Mouse (Mus musculus) Patski (cell line): ENCODE results near the gene Ros1. TPM values are rescaled to one million over a fixed set of nuclear protein-coding genes. Genes with fewer than 3 reads are reported as not detected.

Experiments used
- ATAC-seq: fragments of 100-300 bp; one replicate; pipeline ENCODE4 v1.8.0; 2021
- CTCF ChIA-PET: fragments of 350-600 bp; sonication (Branson Sonifier 250); formaldehyde crosslinking; loops from one replicate; lab custom pipeline; 2022; ENCODE audit warnings: inconsistent platforms; lab: Charles Lee
- POLR2A ChIA-PET: fragments of 350-600 bp; sonication (Branson Sonifier 250); formaldehyde crosslinking; loops from one replicate; lab custom pipeline; 2022; ENCODE audit warnings: antibody characterized with exemption, inconsistent platforms; lab: Charles Lee
- DNase-seq: peaks from one replicate; pipeline ENCODE4 v3.0.0-alpha.2; 2011; ENCODE audit warnings: low read depth, low spot score
- H3K27me3 ChIP-seq: fragments of 371-371 bp; one replicate; pipeline ENCODE4 v1.5.1; 2021
- CTCF ChIP-seq: fragments of 100-300 bp; IDR thresholded peaks from one replicate; pipeline ENCODE4 v1.5.1; 2021
- in situ Hi-C: fragments of 300-500 bp; cut with MboI; formaldehyde crosslinking; loops from 3 replicates; pipeline ENCODE4 v1.11.1; 2018; ENCODE audit warnings: low pct_unique_long_range_greater_than_20kb, mixed read lengths
- polyA plus RNA-seq: library from polyadenylated mRNA; unstranded; gene quantifications from one replicate; pipeline ENCODE4 v1.2.3, GENCODE M21; 2021

Gene Ros1
- polyA plus RNA-seq, 1 experiment from 2014 or later, result 0.03 TPM

DNA sequence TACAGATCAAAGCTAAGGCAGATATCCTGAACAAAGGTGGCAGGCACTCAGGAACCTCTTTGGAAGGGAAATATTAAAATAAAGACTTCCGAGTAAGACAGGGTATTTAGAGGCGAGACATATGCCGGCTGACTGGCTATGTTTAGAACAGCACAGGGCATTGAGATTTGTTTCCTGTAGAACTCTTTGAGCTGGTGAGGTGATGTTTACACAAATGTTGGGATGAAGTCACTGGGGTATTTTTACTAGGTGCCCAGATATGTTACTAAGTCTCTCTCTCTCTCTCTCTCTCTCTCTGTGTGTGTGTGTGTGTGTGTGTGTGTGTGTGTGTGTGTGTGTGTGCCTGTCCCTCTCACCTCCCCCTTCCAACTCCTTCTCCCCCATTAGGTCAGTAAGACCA is 146.8 kb downstream of the Ros1 start:
- TF ChIP-seq CTCF, result no peak
- H3K27me3 ChIP-seq, result peaks cover 9% of the 10 kb centered on the region
- ATAC-seq (no peak), DNase-seq (no peak)
- POLR2A ChIA-PET, result no interaction called here
- CTCF ChIA-PET, result no interaction called here
- in situ Hi-C loops, result no loop called here

DNA sequence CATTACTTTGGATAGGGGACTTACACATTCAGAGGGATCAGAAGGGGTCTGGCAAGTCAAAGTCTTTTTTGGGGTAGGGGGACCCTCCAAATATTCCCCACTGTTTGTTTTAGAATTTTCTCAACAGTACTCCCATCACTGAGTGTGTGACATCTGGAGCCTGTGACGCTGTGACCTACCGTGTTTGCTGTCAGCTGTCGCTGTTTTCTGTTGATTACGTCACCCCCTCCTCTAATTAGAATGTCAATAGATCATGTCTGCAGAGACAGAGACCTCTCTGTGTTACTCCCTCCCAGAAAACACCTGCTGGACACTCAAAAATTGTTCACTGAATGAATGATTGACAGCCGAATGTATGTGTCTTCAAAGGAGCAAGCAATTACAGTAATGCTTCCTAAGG is 152.0 kb downstream of the Ros1 start:
- ATAC-seq (no peak), DNase-seq (no peak)
- peaks cover 2% of the 10 kb centered on the region for H3K27me3 ChIP-seq
- TF ChIP-seq CTCF, result no peak
- ChIA-PET CTCF (interaction anchor here (1.0 kb wide), 1 partner anchor 19 kb away, joined by 3 read pairs; no protein-coding TSS in a partner anchor), POLR2A (no interaction called here)
- in situ Hi-C loops, result no loop called here

DNA sequence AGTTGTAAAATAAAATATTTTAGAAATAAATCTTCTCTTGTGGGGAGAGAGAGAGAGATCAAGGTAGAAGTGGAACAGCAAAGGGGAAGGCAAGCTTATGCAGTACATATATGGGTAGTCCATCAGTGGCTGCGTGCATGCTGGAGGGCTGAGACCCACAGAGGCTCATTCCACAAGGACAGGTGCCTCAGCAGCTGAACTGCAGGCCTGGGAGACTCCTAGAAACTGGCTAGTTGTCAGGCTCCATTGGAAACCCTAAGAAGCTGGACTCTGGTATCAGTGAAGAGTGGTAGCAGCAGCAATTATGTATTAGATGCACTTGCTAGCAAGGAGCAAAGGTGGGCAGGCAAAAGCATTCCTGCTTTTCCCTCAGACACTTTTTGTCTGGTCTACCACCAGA is 155.7 kb downstream of the Ros1 start:
- ChIA-PET CTCF (no interaction called here), POLR2A (no interaction called here)
- no peak for DNase-seq
- in situ Hi-C loops, result no loop called here
- no peak for TF ChIP-seq CTCF
- no peak for ATAC-seq
- peaks cover 6% of the 10 kb centered on the region for H3K27me3 ChIP-seq

DNA sequence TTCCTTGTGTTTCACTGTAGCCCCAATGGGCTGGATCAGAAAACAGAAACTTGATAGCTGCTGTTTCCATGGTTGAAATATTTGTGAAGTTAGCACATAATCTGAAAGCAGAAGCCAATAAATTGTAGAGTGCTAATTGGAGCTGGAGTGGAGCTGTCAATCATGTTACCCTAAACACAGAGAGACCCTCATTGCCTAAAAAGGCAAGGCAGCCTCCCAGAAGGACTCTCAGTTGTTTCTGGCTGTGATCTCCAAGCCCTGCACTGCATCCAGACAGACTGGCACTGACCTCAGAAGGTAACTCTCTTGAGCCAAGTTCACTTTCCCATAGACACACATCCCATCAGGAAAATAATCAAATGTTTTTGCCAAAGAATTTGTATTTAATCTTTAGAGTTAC is 161.3 kb downstream of the Ros1 start:
- no peak for TF ChIP-seq CTCF
- no peak for DNase-seq
- no peak for ATAC-seq
- peaks cover 10% of the 10 kb centered on the region for H3K27me3 ChIP-seq
- ChIA-PET CTCF (no interaction called here), POLR2A (interaction anchor here (0.6 kb wide), 1 partner anchor 1337 kb away, joined by 3 read pairs; no protein-coding TSS in a partner anchor)
- in situ Hi-C loops, result no loop called here

DNA sequence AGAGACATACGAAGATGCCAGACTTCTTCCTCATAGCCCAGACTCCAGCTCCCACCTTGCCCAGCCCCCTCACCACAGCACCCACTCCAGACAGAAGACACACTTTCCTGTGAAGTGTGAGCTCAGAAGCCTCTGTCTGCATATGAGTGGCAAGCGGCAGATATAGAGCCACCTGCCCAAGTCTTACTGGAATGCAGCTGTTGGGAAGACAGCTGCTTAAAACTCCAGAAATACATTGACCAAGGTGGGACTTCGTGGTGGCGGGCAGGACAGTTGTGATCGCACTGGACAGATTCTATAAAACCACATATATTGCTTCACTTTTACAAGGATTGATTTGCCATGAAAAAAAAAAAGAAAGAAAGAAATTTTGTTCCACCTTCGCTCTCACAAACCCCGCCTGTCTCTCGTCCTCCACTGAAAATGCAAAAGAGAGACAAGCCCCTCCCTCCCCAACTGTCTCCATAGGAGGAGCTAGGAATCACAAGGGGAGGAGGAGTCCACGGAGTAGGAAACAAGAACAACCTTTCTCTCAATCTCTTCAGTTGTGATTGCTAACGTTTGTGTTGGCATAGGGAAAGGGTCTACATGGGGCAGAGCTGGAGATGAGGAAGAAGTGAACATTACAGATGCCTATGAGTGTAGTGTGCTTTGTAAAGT is 165.5 kb downstream of the Ros1 start:
- in situ Hi-C loops, result no loop called here
- ATAC-seq, result no peak
- H3K27me3 ChIP-seq, result peaks cover 11% of the 10 kb centered on the region
- ChIA-PET CTCF (interaction anchor here (1.1 kb wide), 1 partner anchor 42 kb away, joined by 3 read pairs; no protein-coding TSS in a partner anchor), POLR2A (no interaction called here)
- DNase-seq, result no peak
- no peak for TF ChIP-seq CTCF

DNA sequence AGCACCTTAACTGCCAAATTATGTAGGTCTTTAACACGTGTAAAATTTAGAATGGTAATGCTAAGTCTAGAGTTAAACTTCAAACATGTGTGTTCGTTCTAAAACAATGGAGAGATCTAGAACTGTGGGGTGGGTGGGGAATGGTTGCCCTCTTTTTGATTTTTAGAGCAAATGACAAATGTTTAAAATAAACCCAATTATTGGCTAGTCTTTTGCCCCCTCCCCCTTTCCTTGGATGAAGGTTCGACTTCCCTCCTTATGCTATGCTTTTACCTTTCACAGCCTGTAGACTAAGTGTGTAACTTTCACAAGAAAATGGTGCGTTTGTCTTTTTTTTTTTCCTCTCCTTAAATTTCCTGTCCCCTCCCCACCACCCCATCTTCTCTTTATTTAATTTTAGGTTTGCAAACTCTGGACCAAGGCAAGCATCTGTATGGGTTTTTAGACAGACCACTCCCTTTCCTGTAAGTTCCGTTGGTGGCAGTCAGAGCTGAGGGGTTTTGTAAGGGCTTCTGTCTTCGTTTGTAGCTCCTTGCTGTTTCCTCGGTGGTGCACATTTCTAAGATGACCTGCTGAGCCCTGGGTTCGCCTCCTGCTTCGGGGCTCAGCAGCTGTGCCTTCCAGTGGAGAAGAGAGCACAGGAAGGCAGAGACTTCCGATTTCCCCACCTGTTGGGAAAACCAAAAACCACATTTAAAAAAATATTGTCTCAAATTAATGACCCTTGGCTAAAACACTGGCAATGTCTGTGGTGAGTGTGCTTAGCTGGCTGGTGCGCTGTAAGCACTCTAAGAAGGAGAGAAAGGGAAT is 166.3 kb downstream of the Ros1 start:
- TF ChIP-seq CTCF, result no peak
- CTCF ChIA-PET, result no interaction called here
- DNase-seq (no peak), ATAC-seq (no peak)
- peaks cover 18% of the 10 kb centered on the region for H3K27me3 ChIP-seq
- POLR2A ChIA-PET, result no interaction called here
- in situ Hi-C loops, result no loop called here

DNA sequence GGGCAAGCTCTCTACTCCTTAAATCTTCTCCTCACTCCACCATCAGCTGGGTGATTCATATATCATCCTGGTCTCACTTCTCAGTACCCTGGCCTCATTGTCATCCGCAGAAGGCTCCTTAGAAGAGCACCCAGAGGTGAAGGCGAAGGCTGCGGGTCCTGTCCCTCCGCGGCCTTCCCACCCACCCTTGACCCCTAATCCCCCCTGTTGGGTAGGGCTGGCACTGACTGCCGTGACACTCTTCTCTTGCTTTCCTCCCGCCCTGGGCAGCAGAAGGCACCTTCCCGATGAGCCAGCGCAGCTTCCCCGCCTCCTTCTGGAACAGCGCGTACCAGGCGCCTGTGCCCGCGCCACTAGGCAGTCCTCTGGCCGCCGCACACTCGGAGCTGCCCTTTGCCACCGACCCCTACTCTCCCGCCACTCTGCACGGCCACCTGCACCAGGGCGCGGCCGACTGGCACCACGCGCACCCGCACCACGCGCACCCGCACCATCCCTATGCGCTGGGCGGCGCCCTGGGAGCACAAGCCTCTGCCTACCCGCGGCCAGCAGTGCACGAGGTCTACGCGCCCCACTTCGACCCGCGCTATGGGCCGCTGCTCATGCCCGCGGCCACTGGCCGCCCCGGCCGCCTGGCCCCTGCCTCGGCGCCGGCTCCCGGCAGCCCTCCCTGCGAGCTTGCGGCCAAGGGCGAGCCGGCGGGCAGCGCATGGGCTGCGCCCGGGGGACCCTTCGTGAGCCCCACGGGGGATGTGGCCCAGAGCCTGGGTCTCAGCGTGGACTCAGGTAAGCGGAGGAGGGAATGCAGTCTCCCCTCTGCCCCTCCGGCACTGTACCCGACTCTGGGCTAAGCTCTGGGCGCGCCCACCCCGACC is 167.6 kb downstream of the Ros1 start:
- peak; percentile 35 for ATAC-seq
- peaks cover 27% of the 10 kb centered on the region for H3K27me3 ChIP-seq
- no peak for DNase-seq
- ChIA-PET CTCF (no interaction called here), POLR2A (no interaction called here)
- no peak for TF ChIP-seq CTCF
- in situ Hi-C loops, result no loop called here

DNA sequence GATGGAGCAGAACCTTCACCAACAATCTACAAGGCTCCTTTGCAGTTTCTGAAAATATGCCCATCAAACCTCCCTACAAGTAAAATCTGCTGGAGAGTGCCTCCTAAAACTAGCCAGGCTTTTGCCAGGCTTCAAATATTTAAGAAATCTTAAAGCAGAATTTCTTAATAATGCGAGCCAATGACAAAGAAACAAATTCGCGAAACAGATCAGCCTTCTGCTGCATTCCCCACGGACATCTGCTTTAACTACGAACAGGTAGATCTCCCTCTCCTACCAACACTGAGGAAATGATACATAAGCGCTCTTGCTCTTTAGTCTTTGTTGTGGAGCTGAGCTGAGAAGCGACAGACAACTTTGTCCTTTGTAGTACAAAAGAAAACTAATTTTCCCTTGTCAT is 169.2 kb downstream of the Ros1 start:
- ChIA-PET POLR2A (no interaction called here), CTCF (interaction anchor here (1.6 kb wide), 1 partner anchor 46 kb away, joined by 3 read pairs; no protein-coding TSS in a partner anchor)
- ATAC-seq (no peak), DNase-seq (no peak)
- in situ Hi-C loops, result no loop called here
- peaks cover 27% of the 10 kb centered on the region for H3K27me3 ChIP-seq
- TF ChIP-seq CTCF, result no peak

DNA sequence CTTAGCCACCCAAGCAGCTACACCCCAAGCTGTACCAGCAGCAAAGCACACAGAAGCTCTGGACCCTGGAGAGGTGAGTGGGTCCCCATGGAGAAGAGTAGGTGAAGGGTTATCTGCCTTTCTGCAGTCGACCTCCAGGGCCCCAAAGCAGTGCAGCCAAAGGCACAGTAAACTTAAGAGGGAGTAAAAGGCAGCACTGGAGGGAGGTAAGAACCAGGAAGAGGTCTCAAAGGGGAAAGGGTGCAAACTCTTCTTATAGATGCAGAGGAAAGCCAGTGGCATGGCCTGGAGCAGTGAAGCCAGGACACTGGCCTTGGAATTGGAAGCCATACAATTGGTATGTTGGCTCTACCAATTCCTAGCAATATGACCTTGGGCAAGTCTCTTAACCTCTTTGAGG is 169.8 kb downstream of the Ros1 start:
- in situ Hi-C loops, result no loop called here
- peaks cover 24% of the 10 kb centered on the region for H3K27me3 ChIP-seq
- DNase-seq (no peak), ATAC-seq (no peak)
- ChIA-PET CTCF (interaction anchor here (1.6 kb wide), 1 partner anchor 47 kb away, joined by 3 read pairs; no protein-coding TSS in a partner anchor), POLR2A (no interaction called here)
- no peak for TF ChIP-seq CTCF

DNA sequence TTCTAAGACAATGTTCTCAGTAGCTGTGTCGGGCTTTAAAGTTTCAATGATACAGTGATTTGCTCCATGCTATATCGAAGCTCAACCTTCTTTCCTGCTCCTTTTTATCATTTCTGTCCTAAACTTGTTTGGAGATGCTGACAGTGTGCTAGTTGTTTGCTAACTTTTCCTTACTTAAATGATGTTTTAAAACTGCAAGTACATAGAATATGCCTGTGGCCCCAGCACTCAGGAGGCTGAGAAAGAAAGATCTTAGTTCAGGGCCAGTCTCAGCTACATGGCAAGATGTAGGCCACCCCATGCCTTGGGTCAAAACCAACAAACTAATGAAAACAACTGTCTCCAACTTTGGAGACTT is 171.0 kb downstream of the Ros1 start:
- ChIA-PET POLR2A (no interaction called here), CTCF (no interaction called here)
- TF ChIP-seq CTCF, result no peak
- DNase-seq (no peak), ATAC-seq (no peak)
- H3K27me3 ChIP-seq, result peaks cover 24% of the 10 kb centered on the region
- in situ Hi-C loops, result no loop called here
